Mouse (Mus musculus) stomach, postnatal 0 days (tissue): Measurements from ENCODE around the gene Foxa3. TPM values are rescaled to one million over a fixed set of nuclear protein-coding genes. Genes with fewer than 3 reads are reported as not detected.

ENCODE experiments used
- ATAC-seq: fragments of 200-750 bp; cut with Nextera tagmentation; 2 replicates; pipeline ENCODE4 v1.8.0; 2017; ENCODE audit not compliant: low FRiP score, low TSS enrichment
- DNase-seq: peaks from one replicate; pipeline ENCODE4 v3.0.0-alpha.2; 2016; ENCODE audit warnings: low spot score
- H3K27ac ChIP-seq: fragments of 300-500 bp; sonication (generic); replicated peaks from 2 replicates; pipeline ENCODE4 v1.5.1; 2014; ENCODE audit warnings: mild to moderate bottlenecking, control low read depth
- H3K27me3 ChIP-seq: fragments of 300-500 bp; sonication (generic); 2 replicates; pipeline ENCODE4 v1.6.1; 2014; ENCODE audit warnings: low read length; ENCODE audit not compliant: control insufficient read depth, insufficient read depth
- H3K36me3 ChIP-seq: fragments of 300-500 bp; sonication (generic); 2 replicates; pipeline ENCODE4 v1.6.1; 2014; ENCODE audit warnings: low read length, mixed read lengths; ENCODE audit not compliant: control insufficient read depth, insufficient read depth
- H3K4me1 ChIP-seq: fragments of 300-500 bp; sonication (generic); replicated peaks from 2 replicates; pipeline ENCODE4 v1.6.1; 2014; ENCODE audit warnings: antibody characterized with exemption; ENCODE audit not compliant: control insufficient read depth, insufficient read depth
- H3K4me2 ChIP-seq: fragments of 300-500 bp; sonication (generic); replicated peaks from 2 replicates; pipeline ENCODE4 v1.6.1; 2014; ENCODE audit warnings: low read depth, mild to moderate bottlenecking, control low read depth, moderate library complexity
- H3K4me3 ChIP-seq: fragments of 300-500 bp; sonication (generic); 2 replicates; pipeline ENCODE4 v1.5.1; 2014; ENCODE audit warnings: low read depth, low read length, control low read depth
- H3K9ac ChIP-seq: fragments of 300-500 bp; sonication (generic); 2 replicates; pipeline ENCODE4 v1.6.1; 2014; ENCODE audit warnings: mild to moderate bottlenecking, low read length, control low read depth, mixed read lengths
- H3K9me3 ChIP-seq: fragments of 300-500 bp; sonication (generic); 2 replicates; pipeline ENCODE4 v1.6.1; 2016; ENCODE audit warnings: low read length; ENCODE audit not compliant: control insufficient read depth
- CTCF ChIP-seq: IDR thresholded peaks from 2 replicates; pipeline ENCODE4 v1.5.1; 2016; ENCODE audit warnings: antibody characterized with exemption, low read depth, mild to moderate bottlenecking, moderate library complexity
- EP300 ChIP-seq: optimal IDR thresholded peaks from 2 replicates; pipeline ENCODE3; 2016; ENCODE audit warnings: antibody characterized with exemption
- whole genome bisulfite sequencing: fragments of 180-500 bp; shearing (Covaris S2); extraction: QIAGEN DNeasy Blood & Tissue Kit; methylation state at CpG from one replicate; pipeline ENCODE4 v1.1.7; 2014; 5-methylcytosine and 5-hydroxymethylcytosine counted together
- polyA plus RNA-seq: library from polyadenylated mRNA; unstranded; fragments of >200 nt; fragmentation: Nextera tagmentation; extraction: Ambion mirVana; gene quantifications from 2 replicates; pipeline ENCODE4 v1.2.1, GENCODE M21; 2015

Gene Foxa3
- polyA plus RNA-seq, 1 experiment from 2014 or later, result 39.2 TPM

DNA sequence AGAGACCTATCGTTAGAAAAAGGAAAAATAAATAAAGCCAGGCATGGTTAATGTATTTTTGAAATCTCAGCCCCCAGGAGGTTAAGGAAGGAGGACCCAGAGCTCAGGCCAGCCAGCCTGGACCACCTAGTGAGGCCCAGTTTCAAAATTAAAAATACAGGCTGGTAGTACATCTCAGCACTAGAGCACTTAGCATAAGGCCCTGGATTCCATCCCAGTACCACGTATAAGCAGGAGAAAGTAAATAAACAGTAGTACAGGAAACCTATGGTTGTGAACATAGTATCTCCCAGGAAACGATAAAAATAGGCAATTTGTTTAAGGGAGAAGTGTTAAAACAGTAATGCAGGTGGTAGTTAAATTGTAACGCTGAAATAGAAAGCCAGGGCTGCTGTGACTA is 21.2 kb downstream of the Foxa3 start:
- H3K27me3 ChIP-seq, result no peaks in the 10 kb centered on the region
- H3K4me1 ChIP-seq, result peaks cover 10% of the 10 kb centered on the region
- no peaks in the 10 kb centered on the region for H3K9me3 ChIP-seq
- 14% methylated on average over 4 of the region's 4 CpGs for WGBS
- H3K36me3 ChIP-seq, result no peaks in the 10 kb centered on the region
- TF ChIP-seq EP300, result no peak
- no peak for TF ChIP-seq CTCF
- H3K4me2 ChIP-seq, result peak overlapping the region; percentile 76
- ATAC-seq, result no peak
- H3K27ac ChIP-seq, result peak overlapping the region; percentile 86
- no peak for DNase-seq
- peak overlapping the region; percentile 45 for H3K4me3 ChIP-seq
- peak overlapping the region; percentile 69 for H3K9ac ChIP-seq

DNA sequence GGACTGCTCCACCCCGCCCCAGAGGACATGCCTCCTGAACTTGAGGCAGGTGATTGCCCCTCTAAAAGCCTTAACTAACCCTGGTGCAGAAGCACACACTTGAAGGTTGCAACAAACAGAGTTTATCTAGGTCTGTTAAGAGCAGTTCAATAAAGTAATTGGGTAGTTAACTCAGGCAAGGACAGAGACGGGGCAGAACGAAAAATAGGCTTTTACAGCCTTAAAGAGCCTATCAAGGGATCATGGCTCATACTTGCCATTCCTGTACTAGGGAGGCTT is 21.6 kb downstream of the Foxa3 start:
- TF ChIP-seq EP300, result no peak
- TF ChIP-seq CTCF, result no peak
- H3K36me3 ChIP-seq, result no peaks in the 10 kb centered on the region
- H3K27me3 ChIP-seq, result no peaks in the 10 kb centered on the region
- peak overlapping the region; percentile 41; the same call in 1 of the 2 replicates for H3K9ac ChIP-seq
- H3K4me1 ChIP-seq, result peaks cover 10% of the 10 kb centered on the region
- H3K27ac ChIP-seq, result 0 out of 2 replicates have a peak overlapping the region, but pooled peaks have one; percentile 86
- WGBS, result 57% methylated on average over 3 of the region's 3 CpGs
- H3K4me3 ChIP-seq, result no peak overlapping the region
- ATAC-seq, result no peak
- H3K4me2 ChIP-seq, result no peak overlapping the region
- DNase-seq, result no peak
- H3K9me3 ChIP-seq, result no peaks in the 10 kb centered on the region

DNA sequence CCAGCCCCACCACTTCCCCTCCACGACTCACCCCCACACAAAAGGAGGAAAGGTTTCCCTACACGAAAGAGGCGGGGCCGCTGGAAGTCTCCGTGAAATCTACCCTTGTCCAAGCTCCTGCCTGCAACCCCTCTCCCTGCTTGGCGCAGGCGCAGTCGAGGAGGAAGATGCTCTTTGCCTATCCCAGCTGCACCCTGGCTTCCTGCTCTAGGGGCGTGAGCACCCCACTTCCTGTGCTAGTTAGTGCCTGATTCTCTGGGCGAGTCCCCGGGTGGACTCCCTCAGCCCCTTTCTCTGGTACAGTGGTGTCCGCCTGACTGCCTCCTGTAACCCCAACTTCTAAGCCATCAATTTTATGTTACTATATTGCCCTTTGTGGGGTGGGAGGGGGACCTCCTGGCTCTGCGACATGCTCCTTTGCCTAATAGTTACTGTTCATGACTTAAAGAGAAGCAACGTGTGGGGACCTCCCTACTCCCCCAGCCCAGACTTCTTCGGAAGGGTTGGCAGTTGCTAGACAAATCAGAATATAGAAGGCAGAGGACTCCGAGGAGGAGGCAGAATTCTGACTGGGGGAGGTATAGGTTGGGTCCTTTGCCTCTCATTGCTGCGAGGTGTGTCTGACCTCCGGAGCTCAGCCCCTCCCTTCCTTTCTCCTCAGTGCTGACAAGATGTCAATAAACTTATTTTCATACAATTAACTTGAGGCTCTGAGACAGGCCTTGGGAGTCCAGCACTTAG is 22.1 kb downstream of the Foxa3 start:
- ATAC-seq, result no peak; the same call in 1 of the 2 replicates
- TF ChIP-seq CTCF (no peak), EP300 (no peak)
- peak; percentile 47 for DNase-seq

DNA sequence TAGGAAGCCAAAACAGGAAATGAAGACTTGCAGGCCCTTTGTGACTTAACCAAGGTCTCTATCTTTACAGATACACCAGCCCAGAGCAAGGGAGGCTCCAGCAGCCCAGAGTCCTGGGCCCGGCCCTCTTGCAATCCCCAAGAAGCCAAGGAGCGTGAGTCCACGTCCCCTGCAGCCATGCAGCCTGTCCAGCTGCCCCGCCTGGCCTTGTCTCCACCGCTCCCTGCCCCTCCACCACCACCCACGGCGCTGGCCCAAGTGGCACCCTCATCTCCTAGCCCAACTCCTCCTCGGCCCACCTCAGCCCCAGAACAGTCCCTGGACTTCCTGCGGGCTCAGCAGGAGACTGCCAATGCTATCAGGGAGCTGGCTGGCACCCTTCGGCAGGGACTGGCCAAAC is 22.9 kb downstream of the Foxa3 start:
- Histone ChIP-seq H3K36me3 (no peaks in the 10 kb centered on the region), H3K9ac (peak overlapping the region; percentile 27; the same call in 1 of the 2 replicates), H3K27me3 (no peaks in the 10 kb centered on the region), H3K9me3 (no peaks in the 10 kb centered on the region), H3K27ac (0 out of 2 replicates have a peak overlapping the region, but pooled peaks have one; percentile 13), H3K4me3 (peak overlapping the region; percentile 24), H3K4me2 (peak overlapping the region; percentile 45), H3K4me1 (peaks cover 8% of the 10 kb centered on the region)
- DNase-seq (peak; percentile 32), ATAC-seq (no peak)
- WGBS, result 50% methylated on average over 10 of the region's 10 CpGs
- TF ChIP-seq CTCF (no peak), EP300 (no peak)

More for the DNA sequence above, 22.1 kb downstream of the Foxa3 start:
- Histone ChIP-seq H3K9ac (peak overlapping the region; percentile 27), H3K4me3 (peak overlapping the region; percentile 24), H3K4me1 (peaks cover 10% of the 10 kb centered on the region), H3K9me3 (no peaks in the 10 kb centered on the region), H3K4me2 (peak overlapping the region; percentile 45), H3K27ac (0 out of 2 replicates have a peak overlapping the region, but pooled peaks have one; percentile 31), H3K36me3 (no peaks in the 10 kb centered on the region), H3K27me3 (no peaks in the 10 kb centered on the region)
- 41% methylated on average over 18 of the region's 18 CpGs for WGBS

DNA sequence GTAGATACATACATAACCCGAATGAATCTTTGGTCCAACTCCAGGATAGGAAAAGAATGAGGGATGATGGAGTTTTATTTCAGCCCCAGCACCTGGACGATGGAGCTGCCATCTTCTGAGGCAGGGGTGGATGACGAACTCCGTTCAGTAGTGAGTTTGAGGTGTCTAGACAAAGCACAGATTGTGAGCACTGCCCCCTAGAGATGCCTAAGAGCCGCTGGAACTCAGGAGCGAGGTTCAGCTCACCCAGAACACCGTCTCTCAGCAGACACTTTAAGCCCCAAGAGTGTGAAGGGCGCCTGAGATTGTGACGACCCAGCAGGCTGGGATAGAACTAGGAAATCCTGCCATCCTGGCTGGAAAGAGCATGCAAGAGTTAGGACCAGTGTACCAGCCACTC is 24.5 kb downstream of the Foxa3 start:
- Histone ChIP-seq H3K9ac (no peak overlapping the region), H3K36me3 (no peaks in the 10 kb centered on the region), H3K27ac (no peak overlapping the region), H3K4me2 (no peak overlapping the region), H3K27me3 (no peaks in the 10 kb centered on the region), H3K4me1 (peaks cover 2% of the 10 kb centered on the region; the same call in 1 of the 2 replicates), H3K9me3 (no peaks in the 10 kb centered on the region), H3K4me3 (no peak overlapping the region)
- DNase-seq (no peak), ATAC-seq (no peak)
- 38% methylated on average over 9 of the region's 9 CpGs for WGBS
- TF ChIP-seq EP300 (no peak), CTCF (peak; percentile 46)

DNA sequence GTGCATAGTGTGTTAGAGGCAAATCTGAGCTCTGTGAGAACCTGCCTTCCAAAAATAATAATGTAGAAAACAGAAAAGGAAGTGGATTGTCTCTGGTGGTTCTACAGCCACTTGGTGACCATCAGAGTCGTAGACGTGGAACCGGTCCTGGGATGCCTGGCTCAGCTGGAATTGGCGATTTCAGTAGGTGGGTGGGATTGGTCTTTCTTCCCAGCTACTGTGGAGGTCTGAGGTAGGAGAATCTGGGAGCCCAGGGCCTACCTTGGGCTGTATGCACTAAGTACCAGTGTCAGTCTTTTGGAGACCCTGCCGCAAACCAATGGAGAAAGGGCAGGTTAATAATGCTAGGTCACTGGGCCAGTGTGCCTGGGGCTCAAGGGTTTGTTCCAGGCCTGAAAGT is 30.3 kb downstream of the Foxa3 start:
- DNase-seq (no peak), ATAC-seq (no peak)
- Histone ChIP-seq H3K9me3 (no peaks in the 10 kb centered on the region), H3K9ac (no peak overlapping the region), H3K27me3 (no peaks in the 10 kb centered on the region), H3K27ac (no peak overlapping the region), H3K4me1 (peaks cover 4% of the 10 kb centered on the region), H3K4me2 (no peak overlapping the region), H3K36me3 (no peaks in the 10 kb centered on the region), H3K4me3 (no peak overlapping the region)
- 88% methylated on average over 5 of the region's 5 CpGs for WGBS
- TF ChIP-seq CTCF (no peak), EP300 (no peak)
